Mouse (Mus musculus) spleen, postnatal 4 days (tissue): Measurements from ENCODE around the gene Gm1140.
"Not testable (repeated sequence)": the region's sequence is repeated elsewhere in the genome, so short reads cannot be mapped to it uniquely, and the experiment has no call there.

Source experiments
- DNase-seq, 2 experiments: peaks; one replicate each; pipeline ENCODE4 v3.0.0; 2022; ENCODE audit warnings: low spot score in 2 of 2

The Gm1140 gene

GRCm38 (mm10) chrX:67693462-67693861 is at the start of gene Gm1140:
Gm1140 (minus strand) TSS chrX:67693562.
- not testable (repeated sequence) for DNase-seq

- not testable (repeated sequence) for DNase-seq
Measured at GRCm38 (mm10) chrX:67695398-67695797, 2.0 kb upstream of the Gm1140 start, which contains the start of gene Gm14692. Gm14692 (plus strand) TSS chrX:67695698.
